Comparison of ENCODE assay signal across 8 mouse cellular contexts in genomic region chr11:103266729-103267345, GRCm38 (mm10). TPM values are rescaled to one million over a fixed set of nuclear protein-coding genes. Genes with fewer than 3 reads are reported as not detected.
DNase-seq lines count a peak whose midpoint lies in the region; ATAC-seq and TF ChIP-seq lines count a peak whose summit lies in the region.

No protein-coding gene starts in this region.

- H3K4me2 ChIP-seq in forebrain, postnatal 0 days (ENCODE audit: low read depth), result peak overlapping the region; percentile 86

- no peaks in the 10 kb centered on the region for H3K9me3 ChIP-seq in E14TG2a.4 (ENCODE audit: low read length)
- H3K9me3 ChIP-seq in forebrain, postnatal 0 days (ENCODE audit: low read length), result no peaks in the 10 kb centered on the region

- peak overlapping the region; percentile 91 for H3K27ac ChIP-seq in heart, adult 2 months
- H3K27ac ChIP-seq in forebrain, postnatal 0 days (ENCODE audit: low read depth, low read length), result peak overlapping the region; percentile 83

- H3K4me3 ChIP-seq in heart, adult 2 months, result peak overlapping the region; percentile 80
- peak overlapping the region; percentile 88 for H3K4me3 ChIP-seq in E14TG2a.4 (replicated peaks; ENCODE audit: low read length)
- peak overlapping the region; percentile 71 for H3K4me3 ChIP-seq in forebrain, postnatal 0 days (ENCODE audit: low read depth, low read length)

- peaks cover 13% of the 10 kb centered on the region for H3K4me1 ChIP-seq in heart, adult 2 months (ENCODE audit: control insufficient read depth, insufficient read depth, low read length)
- peaks cover 31% of the 10 kb centered on the region for H3K4me1 ChIP-seq in E14TG2a.4 (replicated peaks; ENCODE audit: low read depth, low read length)
- H3K4me1 ChIP-seq in forebrain, postnatal 0 days (ENCODE audit: insufficient read depth), result peaks cover 12% of the 10 kb centered on the region

- H3K36me3 ChIP-seq in heart, adult 2 months (ENCODE audit: control insufficient read depth, insufficient read depth, low read length), result no peaks in the 10 kb centered on the region
- H3K36me3 ChIP-seq in E14TG2a.4 (ENCODE audit: insufficient read depth, low read length), result no peaks in the 10 kb centered on the region
- H3K36me3 ChIP-seq in forebrain, postnatal 0 days (ENCODE audit: insufficient read depth), result no peaks in the 10 kb centered on the region

- H3K79me2 ChIP-seq in heart, adult 2 months (replicated peaks; ENCODE audit: control insufficient read depth, insufficient read depth, low read length), result peaks cover 4% of the 10 kb centered on the region

- no peak for TF ChIP-seq EP300 in heart, adult 2 months (IDR thresholded peaks at IDR 0.05; ENCODE audit: insufficient read depth, low read depth, low read length)

- intact Hi-C loops in heart, adult 2 months (cut with DNase I), result loop anchor here (5.0 kb wide), 1 partner anchor 150 kb away; the partner anchor contains the start of gene Hexim1

- peak; percentile 37; the same call in 1 of the 2 replicates for TF ChIP-seq CTCF in heart, adult 2 months (IDR thresholded peaks at IDR 0.05)
- no peak for TF ChIP-seq CTCF in E14TG2a.4 (conservative IDR thresholded peaks at IDR 0.05; ENCODE audit: low read length)
- no peak for TF ChIP-seq CTCF in forebrain, postnatal 0 days (IDR thresholded peaks at IDR 0.05; ENCODE audit: low read depth)

- WGBS in heart, adult 2 months, result under 1% methylated on average over 42 of the region's 42 CpGs
- WGBS in forebrain, postnatal 0 days, result under 1% methylated on average over 37 of the region's 42 CpGs

- DNase-seq in heart, adult 2 months, result no peak
- DNase-seq in heart, adult 18-20 months, result no peak
- no peak for DNase-seq in forebrain, postnatal 0 days
- DNase-seq in ovary, postnatal 14 days (ENCODE audit: low spot score), result no peak
- no peak for DNase-seq in spleen, postnatal 4 days (ENCODE audit: low spot score in 2 of 2)
- DNase-seq in lung, adult 18-20 months, result no peak

- ATAC-seq in forebrain, postnatal 0 days, result peak; percentile 59
- peak; percentile 25 for ATAC-seq in megakaryocyte, adult 5-6 weeks (ENCODE audit: poor library complexity, severe bottlenecking)

- no peak; the same call in 1 of the 2 replicates for TF ChIP-seq POLR2A in heart, adult 2 months (IDR thresholded peaks at IDR 0.05; ENCODE audit: insufficient read depth, low read depth, low read length)

- H3K9ac ChIP-seq in heart, adult 2 months (ENCODE audit: low read depth, low read length), result peak overlapping the region; percentile 87
- peak overlapping the region; percentile 66 for H3K9ac ChIP-seq in forebrain, postnatal 0 days

- no peaks in the 10 kb centered on the region for H3K27me3 ChIP-seq in heart, adult 2 months (ENCODE audit: control insufficient read depth, insufficient read depth, low read length)
- H3K27me3 ChIP-seq in E14TG2a.4 (ENCODE audit: insufficient read depth, low read length), result peaks cover 17% of the 10 kb centered on the region
- no peaks in the 10 kb centered on the region for H3K27me3 ChIP-seq in forebrain, postnatal 0 days (ENCODE audit: insufficient read depth, low read length)

RNA-seq across cellular contexts. Expression of gene Map3k14, which starts 0.4 kb away (rescaled TPM):
- total RNA-seq in heart, adult 2 months (2021), result 1 to 10 TPM; 3.0 to 3.4 TPM
- polyA plus RNA-seq in heart, adult 2 months (2012; rRNA removed), result 3.7 and 4.5 TPM in 2 replicates
- total RNA-seq in heart, adult 18-20 months (2021), result 1 to 10 TPM; 2.5 to 3.0 TPM
- total RNA-seq in forebrain, postnatal 0 days (2014; rRNA removed), result 3.2 and 5.8 TPM in 2 replicates
- 0.77 TPM in 2 replicates for polyA plus RNA-seq in forebrain, postnatal 0 days (2015; fragmentation: Nextera tagmentation; extraction: Ambion mirVana)
- total RNA-seq in megakaryocyte, adult 5-6 weeks (2015), result 14.5 and 16.6 TPM in 2 replicates
- total RNA-seq in megakaryocyte, adult 5-6 weeks (2017), result 15.4 and 15.7 TPM in 2 replicates

RNA-seq across cellular contexts. Expression of gene Spata32, which starts 48.6 kb away (rescaled TPM):
- not detected for total RNA-seq in heart, adult 2 months (2021)
- not detected in 2 replicates for polyA plus RNA-seq in heart, adult 2 months (2012; rRNA removed)
- total RNA-seq in heart, adult 18-20 months (2021), result not detected
- total RNA-seq in forebrain, postnatal 0 days (2014; rRNA removed), result 0.57 and 0.62 TPM in 2 replicates
- 0.43 and 0.64 TPM in 2 replicates for polyA plus RNA-seq in forebrain, postnatal 0 days (2015; fragmentation: Nextera tagmentation; extraction: Ambion mirVana)
- total RNA-seq in megakaryocyte, adult 5-6 weeks (2015), result not detected in 2 replicates
- total RNA-seq in megakaryocyte, adult 5-6 weeks (2017), result not detected in 2 replicates

RNA-seq across cellular contexts. Expression of gene 1700023F06Rik, which starts 58.5 kb away (rescaled TPM):
- total RNA-seq in heart, adult 2 months (2021), result not detected
- polyA plus RNA-seq in heart, adult 2 months (2012; rRNA removed), result 0.21 TPM in 1 of 2 replicates, not detected in the other
- total RNA-seq in heart, adult 18-20 months (2021), result not detected
- 0.71 TPM in 1 of 2 replicates, not detected in the other for total RNA-seq in forebrain, postnatal 0 days (2014; rRNA removed)
- polyA plus RNA-seq in forebrain, postnatal 0 days (2015; fragmentation: Nextera tagmentation; extraction: Ambion mirVana), result 3.0 and 3.1 TPM in 2 replicates
- total RNA-seq in megakaryocyte, adult 5-6 weeks (2015), result not detected in 2 replicates
- not detected in 2 replicates for total RNA-seq in megakaryocyte, adult 5-6 weeks (2017)
